Mouse (Mus musculus) olfactory bulb, adult 2 months (tissue): ENCODE data around the gene Olfr69. TPM values are rescaled to one million over a fixed set of nuclear protein-coding genes. Genes with fewer than 3 reads are reported as not detected.
"Not testable (repeated sequence)": the region's sequence is repeated elsewhere in the genome, so short reads cannot be mapped to it uniquely, and the experiment has no call there.

Experiments
- H3K27ac ChIP-seq: fragments of 200-500 bp; 2 replicates; pipeline ENCODE4 v1.5.1; 2012; ENCODE audit warnings: low read depth, low read length; ENCODE audit not compliant: insufficient read depth
- H3K4me1 ChIP-seq: fragments of 200-500 bp; 2 replicates; pipeline ENCODE4 v1.6.1; 2012; ENCODE audit warnings: low read length; ENCODE audit not compliant: control insufficient read depth, insufficient read depth
- H3K4me3 ChIP-seq: fragments of 200-500 bp; 2 replicates; pipeline ENCODE4 v1.5.1; 2012; ENCODE audit warnings: mild to moderate bottlenecking, low read depth, low read length, moderate library complexity; ENCODE audit not compliant: insufficient read depth
- CTCF ChIP-seq: fragments of 200-500 bp; IDR thresholded peaks from 2 replicates; pipeline ENCODE4 v1.5.1; 2012; ENCODE audit warnings: low read depth, mild to moderate bottlenecking, low read length, moderate library complexity; ENCODE audit not compliant: insufficient read depth
- POLR2A ChIP-seq: fragments of 200-500 bp; IDR thresholded peaks from 2 replicates; pipeline ENCODE4 v1.6.1; 2012; ENCODE audit warnings: mild to moderate bottlenecking, low read depth, low read length, moderate library complexity; ENCODE audit not compliant: insufficient read depth
- WGBS: fragments of 180-500 bp; shearing (Covaris S2); methylation state at CpG from one replicate; pipeline ENCODE4 v1.1.7; 2018; 5-methylcytosine and 5-hydroxymethylcytosine counted together
- polyA plus RNA-seq: library from polyadenylated mRNA; stranded (reverse); fragments of >200 nt; gene quantifications from 2 replicates; pipeline ENCODE4 v1.2.4, GENCODE M21; 2012; ENCODE audit warnings: low replicate concordance; ENCODE audit not compliant: missing spikeins, insufficient read depth, insufficient read length

Olfr69 gene
- polyA plus RNA-seq, 1 experiment, result not detected

DNA sequence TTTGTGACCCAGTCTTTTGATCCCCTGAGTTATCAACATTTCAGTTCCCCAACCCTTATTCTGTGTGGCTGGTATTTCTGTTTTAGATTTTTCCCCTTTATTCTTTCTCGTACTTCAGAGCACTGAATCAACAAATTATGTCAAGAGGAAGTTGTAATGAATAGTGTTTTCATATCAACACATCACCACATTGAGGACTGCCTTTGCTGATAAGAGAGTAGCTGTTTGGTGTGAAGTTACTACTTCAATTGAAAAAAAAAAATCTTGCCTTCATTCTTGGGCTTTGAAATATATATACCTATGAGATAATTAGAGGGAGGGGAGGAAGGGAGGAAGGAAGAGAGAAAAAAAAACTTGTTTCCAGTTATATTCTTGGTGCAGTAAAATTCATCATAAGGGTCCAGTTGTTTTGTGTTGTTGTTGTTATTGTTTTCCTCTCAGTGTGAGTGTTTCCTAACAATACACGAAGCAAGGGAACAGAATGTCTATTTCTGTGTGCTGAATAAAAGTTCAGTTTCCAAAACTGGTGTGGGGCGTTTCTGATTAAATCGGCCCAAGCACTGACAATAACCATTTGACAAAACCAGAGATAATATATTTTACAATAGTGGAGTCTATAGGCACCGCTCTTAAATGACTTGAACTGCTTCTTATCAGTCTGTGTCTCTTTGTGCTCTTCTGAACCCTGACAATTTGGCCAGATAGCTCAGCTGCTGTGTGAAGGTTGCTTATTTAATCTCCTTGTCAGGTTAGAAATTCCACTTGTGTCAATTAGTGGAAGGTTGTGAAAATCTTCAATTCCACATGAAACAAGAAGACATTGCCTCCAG, 37.8 kb upstream of the Olfr69 start:
- TF ChIP-seq CTCF, result no peak
- no peak for TF ChIP-seq POLR2A
- 65% methylated on average over 5 of the region's 5 CpGs for WGBS
- Histone ChIP-seq H3K4me1 (no peaks in the 10 kb centered on the region), H3K4me3 (no peak overlapping the region), H3K27ac (no peak overlapping the region)

GRCm38 (mm10) chr7:103808120-103808519, 36.7 kb upstream of the Olfr69 start:
- H3K4me1 ChIP-seq, H3K4me3 ChIP-seq, H3K27ac ChIP-seq: not testable (repeated sequence)
- WGBS, result 69% methylated on average over 2 of the region's 2 CpGs

GRCm38 (mm10) chr7:103806856-103807255, 35.5 kb upstream of the Olfr69 start:
- TF ChIP-seq POLR2A (no peak), CTCF (no peak)
- Histone ChIP-seq H3K4me1 (no peaks in the 10 kb centered on the region), H3K4me3 (no peak overlapping the region), H3K27ac (no peak overlapping the region)
- WGBS, result 76% methylated on average over 1 of the region's 1 CpGs

- Histone ChIP-seq H3K4me3 (no peak overlapping the region), H3K27ac (no peak overlapping the region), H3K4me1 (no peaks in the 10 kb centered on the region)
- TF ChIP-seq CTCF (no peak), POLR2A (no peak)
- WGBS, result 22% methylated on average over 4 of the region's 4 CpGs
Observed at GRCm38 (mm10) chr7:103792669-103793388, 21.4 kb upstream of the Olfr69 start.

DNA sequence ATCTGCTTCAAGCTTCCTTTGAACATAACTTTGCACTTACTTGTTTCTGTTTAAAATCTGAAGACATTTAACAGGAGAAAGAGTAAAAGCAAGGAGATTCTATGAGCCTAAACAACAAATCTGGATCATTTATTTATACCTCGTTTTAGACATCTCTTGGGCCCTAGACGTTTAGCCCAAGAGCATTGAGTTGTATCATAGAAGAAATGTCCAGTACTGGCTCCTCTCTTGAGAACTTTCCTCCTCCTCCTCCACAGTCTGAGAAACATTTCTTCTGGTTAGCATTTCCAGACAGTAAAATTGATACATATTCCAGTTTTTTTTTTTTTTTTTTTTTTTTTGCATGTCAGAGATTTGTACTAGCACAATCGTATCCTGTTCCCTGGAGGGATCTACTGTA, 20.3 kb upstream of the Olfr69 start, which contains the start of gene Olfr67:
TSS of gene Olfr67 (minus strand) at position 101 of the 400 bp plus-strand sequence.
- 77% methylated on average over 3 of the region's 3 CpGs for WGBS
- Histone ChIP-seq H3K4me1 (no peaks in the 10 kb centered on the region), H3K4me3 (no peak within 1 kb of the TSS), H3K27ac (no peak within 1 kb of the TSS)
- TF ChIP-seq POLR2A (no peak), CTCF (no peak)

- H3K4me3 ChIP-seq, result no peak within 1 kb of the TSS
- no peak for TF ChIP-seq CTCF
- TF ChIP-seq POLR2A, result no peak
- H3K27ac ChIP-seq, result no peak within 1 kb of the TSS
- 82% methylated on average over 3 of the region's 3 CpGs for WGBS
- no peaks in the 10 kb centered on the region for H3K4me1 ChIP-seq
Observed at GRCm38 (mm10) chr7:103779598-103779997, 8.2 kb upstream of the Olfr69 start, which contains the start of gene Olfr68. Gene Olfr68 (minus strand): TSS chr7:103779698.

DNA sequence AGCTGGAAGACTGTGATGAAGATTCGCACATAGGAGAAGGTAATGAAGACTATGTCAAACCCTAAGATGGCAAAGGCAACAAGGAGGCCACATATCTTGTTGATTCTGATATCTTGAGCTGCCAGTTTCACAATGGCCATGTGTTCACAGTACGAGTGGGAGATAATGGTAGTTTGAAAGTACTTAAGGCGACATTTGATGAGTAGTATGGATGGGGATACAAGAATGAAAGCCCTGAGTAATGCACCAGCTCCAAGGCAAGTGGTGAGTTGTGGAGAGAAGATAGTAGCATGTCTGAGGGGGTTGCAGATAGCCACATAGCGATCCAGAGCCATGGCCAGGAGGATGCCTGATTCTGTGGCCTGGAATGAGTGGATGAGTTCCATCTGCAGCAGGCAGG, 6.3 kb upstream of the Olfr69 start:
- H3K4me3 ChIP-seq, H3K4me1 ChIP-seq, H3K27ac ChIP-seq: not testable (repeated sequence)
- 88% methylated on average over 4 of the region's 4 CpGs for WGBS

GRCm38 (mm10) chr7:103767687-103768086, 3.7 kb downstream of the Olfr69 start:
- not testable (repeated sequence) for H3K27ac ChIP-seq, H3K4me1 ChIP-seq, H3K4me3 ChIP-seq
- 91% methylated on average over 6 of the region's 6 CpGs for WGBS

- not testable (repeated sequence) for H3K4me3 ChIP-seq, H3K4me1 ChIP-seq, H3K27ac ChIP-seq
- 84% methylated on average over 6 of the region's 6 CpGs for WGBS
Observed at GRCm38 (mm10) chr7:103762212-103762611, 9.2 kb downstream of the Olfr69 start.

DNA sequence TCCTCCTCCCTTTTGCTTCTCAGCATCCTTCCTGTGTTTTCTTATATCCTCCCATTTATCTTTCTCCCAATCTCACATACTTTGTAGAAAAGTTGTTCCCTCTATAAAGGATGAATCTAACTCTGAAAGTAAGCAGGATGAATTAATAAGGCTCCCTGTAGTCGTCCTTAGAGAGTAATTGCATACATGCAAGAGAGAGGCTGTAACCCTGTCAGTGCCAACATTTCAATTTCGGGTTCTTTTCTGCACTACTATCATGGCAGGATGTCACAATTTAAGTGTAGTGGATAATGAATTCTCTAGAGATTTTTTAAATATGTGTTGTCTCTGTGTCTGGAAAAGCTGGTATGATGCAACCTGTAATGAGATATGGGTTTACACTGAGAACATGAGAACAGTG, 14.2 kb downstream of the Olfr69 start, which contains the start of gene Olfr630:
TSS of gene Olfr630 (minus strand) at position 101 of the 400 bp plus-strand sequence.
- Histone ChIP-seq H3K4me3 (no peak within 1 kb of the TSS), H3K27ac (no peak within 1 kb of the TSS), H3K4me1 (no peaks in the 10 kb centered on the region)
- 32% methylated on average over 2 of the region's 2 CpGs for WGBS
- TF ChIP-seq CTCF (no peak), POLR2A (no peak)
